Mouse (Mus musculus) thymus, adult 18-20 months (tissue): ENCODE measurements at regions not wholly inside any gene's neighbourhood (a gene's known extent, or its start where the extent isn't known, plus 50 kb on each side); places are given as distances from the start of the nearest gene placed in this dataset.

Experiments
- DNase-seq, 2 experiments: peaks; one replicate each; pipeline ENCODE4 v3.0.0; 2022; ENCODE audit warnings: mixed read lengths in 2 of 2

GRCm38 (mm10) chr5:91746077-91746476, 216.8 kb downstream of the Rchy1 start:
- DNase-seq, result no peak

- DNase-seq, result no peak
Measured at GRCm38 (mm10) chr5:91744389-91744788, 218.5 kb downstream of the Rchy1 start.

- no peak for DNase-seq
Measured at GRCm38 (mm10) chr5:91740159-91740537, 222.7 kb downstream of the Rchy1 start.

GRCm38 (mm10) chr5:91739433-91740158, 222.2 kb downstream of the Parm1 start:
- DNase-seq, result no peak

GRCm38 (mm10) chr5:91732002-91732401, 214.6 kb downstream of the Parm1 start:
- DNase-seq, result no peak

GRCm38 (mm10) chr5:91731155-91731554, 213.7 kb downstream of the Parm1 start:
- no peak for DNase-seq

- no peak for DNase-seq
Measured at GRCm38 (mm10) chr5:91729868-91730267, 212.5 kb downstream of the Parm1 start.

- no peak for DNase-seq
Measured at GRCm38 (mm10) chr5:91729415-91729814, 212.0 kb downstream of the Parm1 start.

- DNase-seq, result no peak
Measured at GRCm38 (mm10) chr5:91727448-91727847, 210.0 kb downstream of the Parm1 start.

- no peak for DNase-seq
Measured at GRCm38 (mm10) chr5:91726118-91726500, 208.7 kb downstream of the Parm1 start.

- no peak for DNase-seq
Measured at GRCm38 (mm10) chr5:91725380-91726117, 208.1 kb downstream of the Parm1 start.

GRCm38 (mm10) chr5:91724881-91725280, 207.5 kb downstream of the Parm1 start:
- no peak for DNase-seq

- no peak for DNase-seq
Measured at GRCm38 (mm10) chr5:91723416-91723815, 206.0 kb downstream of the Parm1 start.

GRCm38 (mm10) chr5:91722982-91723381, 205.6 kb downstream of the Parm1 start:
- DNase-seq, result no peak

GRCm38 (mm10) chr5:91722403-91722802, 205.0 kb downstream of the Parm1 start:
- DNase-seq, result no peak

- DNase-seq, result no peak
Measured at GRCm38 (mm10) chr5:91721231-91722096, 204.0 kb downstream of the Parm1 start.

- DNase-seq, result no peak
Measured at GRCm38 (mm10) chr5:91713020-91713419, 195.6 kb downstream of the Parm1 start.

- no peak for DNase-seq
Measured at GRCm38 (mm10) chr5:91709494-91710286, 192.3 kb downstream of the Parm1 start.

GRCm38 (mm10) chr5:91708149-91708548, 190.7 kb downstream of the Parm1 start:
- DNase-seq, result no peak

GRCm38 (mm10) chr5:91697075-91697474, 179.7 kb downstream of the Parm1 start:
- no peak for DNase-seq

GRCm38 (mm10) chr5:91696532-91696931, 179.1 kb downstream of the Parm1 start:
- DNase-seq, result no peak

GRCm38 (mm10) chr5:91695632-91696031, 178.2 kb downstream of the Parm1 start:
- DNase-seq, result no peak

- DNase-seq, result no peak
Measured at GRCm38 (mm10) chr5:91693277-91693676, 175.9 kb downstream of the Parm1 start.
